Mouse (Mus musculus): Measurements from ENCODE around the gene Pcdh7.
"Not testable (repeated sequence)": the region's sequence is repeated elsewhere in the genome, so short reads cannot be mapped to it uniquely, and the experiment has no call there.

Gene Pcdh7

DNA sequence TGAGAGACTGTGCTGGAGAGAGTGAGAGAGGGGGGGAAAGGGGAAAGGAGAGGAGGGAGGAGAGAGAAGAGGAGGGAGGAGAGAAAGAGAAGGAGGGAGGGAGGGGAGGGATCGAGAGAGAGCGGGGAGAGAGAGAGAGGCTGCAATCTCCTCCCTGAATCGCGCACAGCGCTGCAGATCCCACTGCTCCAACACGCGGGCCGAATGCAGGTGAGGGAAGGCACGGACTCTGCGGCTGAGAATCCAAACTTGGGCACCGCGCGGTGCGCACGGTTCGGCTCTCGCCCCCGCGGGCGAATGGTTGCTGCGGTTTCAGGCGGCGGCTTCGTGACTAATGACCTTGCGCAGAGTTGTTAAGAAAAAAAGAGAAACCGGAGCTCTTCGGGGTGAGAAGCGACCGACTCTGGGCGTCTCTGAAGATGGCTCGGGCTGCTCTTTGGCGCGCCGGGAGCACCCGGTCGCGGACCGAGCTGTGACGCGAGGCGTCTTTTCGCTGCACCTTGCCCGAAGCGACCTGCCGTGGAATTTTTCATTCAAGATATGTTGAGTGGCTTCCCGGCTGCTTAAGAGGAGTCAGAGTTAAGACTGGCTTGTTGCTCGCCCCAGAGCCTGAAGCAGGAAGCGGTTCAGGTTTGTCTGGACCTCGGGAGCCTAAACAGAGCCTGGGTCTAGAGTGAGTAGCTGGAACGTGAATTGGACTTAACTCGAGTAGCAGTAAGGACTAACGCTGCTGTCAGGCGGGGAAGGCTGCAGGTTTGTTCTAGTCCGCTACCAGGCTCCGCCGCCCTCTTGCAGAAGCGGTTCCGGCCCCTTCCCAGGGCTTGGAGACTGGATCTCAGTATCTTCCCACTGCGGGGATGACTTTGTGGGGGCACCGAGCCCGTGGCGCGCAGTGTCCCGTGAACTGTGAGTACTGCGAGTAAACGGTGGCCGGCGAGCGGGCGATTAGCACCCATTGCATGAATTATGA is at the start of gene Pcdh7:
Pcdh7 (plus strand) TSS at position 62 of the 970 bp plus-strand sequence.
- no peak for DNase-seq (ENCODE audit: low read depth, low spot score)

DNA sequence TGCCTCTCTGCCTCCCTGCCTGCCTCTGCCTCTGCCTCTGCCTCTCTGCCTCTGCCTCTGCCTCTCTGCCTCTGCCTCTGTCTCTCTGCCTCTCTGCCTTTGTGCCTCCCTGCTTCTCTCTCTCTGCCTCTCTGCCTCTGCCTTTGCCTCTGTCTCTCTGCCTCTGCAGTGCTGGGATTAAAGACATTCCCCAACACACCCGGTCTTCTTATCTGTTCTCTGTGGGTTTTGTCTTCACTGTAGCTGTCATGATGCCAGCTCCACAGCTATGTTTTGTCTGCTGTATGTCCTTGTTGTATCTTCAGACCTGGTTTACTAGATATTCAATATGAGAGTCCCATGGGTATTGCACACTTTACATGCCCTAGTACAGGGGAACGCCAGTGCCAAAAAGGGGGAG is 40.8 kb upstream of the Pcdh7 start:
- not testable (repeated sequence) for DNase-seq (ENCODE audit: low read depth, low spot score)

DNA sequence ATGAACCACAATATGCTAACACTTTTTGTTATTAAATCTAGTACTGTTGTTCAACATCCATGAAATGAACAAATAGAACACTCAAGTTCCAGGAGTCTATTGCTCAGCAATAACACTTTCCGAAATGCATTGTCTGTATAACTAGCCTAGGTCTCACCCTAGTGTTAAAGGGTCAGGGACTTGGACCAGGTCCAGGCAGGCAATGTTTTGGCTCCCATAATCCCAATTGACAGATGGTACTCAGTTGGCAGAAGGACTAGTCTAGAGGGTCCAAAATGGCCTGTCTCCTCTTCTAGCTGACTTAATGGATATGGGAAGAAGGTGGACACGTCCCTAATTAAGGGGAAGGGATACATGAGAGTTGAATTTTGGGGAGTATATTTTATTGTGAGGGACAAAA is 9.4 kb upstream of the Pcdh7 start:
- DNase-seq (ENCODE audit: low read depth, low spot score): no peak

DNA sequence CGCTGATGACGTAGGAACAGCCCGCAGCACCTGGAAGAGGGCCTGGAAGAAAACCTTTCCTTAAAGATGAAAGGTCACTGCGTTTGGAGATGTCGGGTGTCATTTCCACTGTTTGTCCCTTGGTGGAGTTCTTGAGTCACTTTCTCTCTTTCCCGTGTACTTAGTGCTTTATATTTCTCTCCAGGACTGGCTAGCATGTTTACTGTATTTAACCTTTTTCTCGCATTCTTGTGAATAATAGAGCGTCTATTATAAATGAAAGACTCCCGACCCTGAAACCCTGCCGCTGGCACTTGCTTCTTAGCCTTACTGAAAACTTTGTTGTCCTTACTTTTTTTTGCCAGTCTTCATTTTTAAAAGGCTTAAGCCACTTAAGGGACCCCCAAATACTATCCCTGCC is 3.8 kb upstream of the Pcdh7 start:
- no peak for DNase-seq (ENCODE audit: low read depth, low spot score)

DNA sequence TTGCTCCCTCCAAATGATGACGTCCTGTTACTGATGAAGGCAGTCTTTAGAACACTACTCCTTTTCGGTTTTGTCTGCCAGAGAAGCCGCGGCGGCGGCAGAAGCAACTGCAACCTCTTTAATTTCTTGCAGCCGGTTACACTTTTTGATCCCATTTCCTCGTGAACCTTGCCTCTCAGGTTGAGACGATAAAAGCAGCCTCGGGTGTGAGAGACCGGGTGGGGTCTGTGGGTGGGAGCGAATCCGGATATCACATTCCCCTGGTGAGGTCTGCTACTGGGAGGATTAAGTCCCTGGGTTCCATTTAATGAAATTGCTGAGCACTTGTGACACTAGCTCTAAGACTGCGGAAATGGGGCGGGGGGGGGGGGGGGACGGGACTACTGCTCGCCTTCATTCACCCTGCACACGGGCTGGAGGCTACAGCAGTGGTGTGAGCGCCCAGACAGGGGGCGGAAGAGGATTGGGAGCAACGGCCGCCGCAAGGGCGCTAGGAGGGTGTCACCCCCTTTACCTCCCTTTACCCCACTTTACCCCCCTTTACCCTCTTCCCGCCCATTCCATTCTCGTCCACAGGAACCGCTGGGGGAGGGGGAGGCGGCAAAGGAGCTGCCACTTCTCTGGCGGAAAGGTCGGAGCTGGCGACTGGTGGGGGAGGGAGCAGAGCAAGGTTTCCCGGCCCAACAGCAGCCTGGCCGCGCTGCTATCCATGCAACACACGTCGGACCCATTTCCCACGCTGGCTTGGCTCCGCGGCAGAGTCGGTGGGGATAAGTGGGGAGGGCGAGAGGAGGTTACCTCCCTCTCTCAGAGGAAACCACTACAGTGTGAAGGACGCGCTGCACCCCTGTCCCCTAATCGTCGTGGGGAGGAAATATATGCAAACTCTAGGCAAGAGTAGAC is 2.9 kb upstream of the Pcdh7 start:
- DNase-seq (ENCODE audit: low read depth, low spot score): no peak

DNA sequence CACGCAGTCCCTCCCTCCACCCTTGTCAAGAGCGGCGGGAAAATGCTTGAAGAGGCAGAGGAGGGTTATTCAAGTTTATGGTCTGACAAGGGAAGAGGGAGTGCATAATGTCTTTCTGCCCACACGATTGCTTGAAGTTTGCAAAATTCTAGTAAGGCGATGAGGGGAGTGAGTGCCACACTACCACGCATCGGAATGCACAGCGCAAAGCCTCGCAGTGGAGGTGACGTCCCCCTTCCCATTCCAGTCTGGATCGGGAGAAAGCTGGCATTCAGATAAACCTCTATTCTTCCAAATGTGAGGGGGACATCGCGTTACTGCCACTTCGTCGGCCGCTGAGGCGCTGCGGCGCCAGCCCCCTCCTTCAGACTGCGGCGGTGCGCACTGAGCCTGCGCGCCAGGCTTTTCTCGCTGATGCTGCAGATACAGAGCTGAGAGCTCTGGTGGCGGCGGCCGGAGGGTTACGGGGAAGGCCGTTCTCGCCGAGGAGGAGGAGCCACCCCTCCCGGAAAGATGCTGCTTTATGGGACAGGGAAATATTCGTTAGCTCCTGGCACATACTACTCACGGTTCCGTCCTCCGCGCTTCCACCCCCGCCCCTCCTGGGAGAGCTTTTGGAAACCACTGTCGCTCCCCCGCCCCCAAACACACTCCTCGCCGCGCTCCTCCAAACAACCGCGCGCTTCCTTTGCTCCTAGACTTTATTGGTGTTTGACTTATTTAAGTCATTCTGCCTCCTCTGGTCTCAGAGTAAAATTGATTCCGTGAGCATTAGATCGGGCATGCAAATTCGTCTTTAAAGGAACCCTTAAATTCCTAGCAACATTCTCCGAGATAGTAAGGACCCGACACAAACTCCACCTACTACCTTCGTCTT is 2.0 kb upstream of the Pcdh7 start:
- DNase-seq (ENCODE audit: low read depth, low spot score): no peak

DNA sequence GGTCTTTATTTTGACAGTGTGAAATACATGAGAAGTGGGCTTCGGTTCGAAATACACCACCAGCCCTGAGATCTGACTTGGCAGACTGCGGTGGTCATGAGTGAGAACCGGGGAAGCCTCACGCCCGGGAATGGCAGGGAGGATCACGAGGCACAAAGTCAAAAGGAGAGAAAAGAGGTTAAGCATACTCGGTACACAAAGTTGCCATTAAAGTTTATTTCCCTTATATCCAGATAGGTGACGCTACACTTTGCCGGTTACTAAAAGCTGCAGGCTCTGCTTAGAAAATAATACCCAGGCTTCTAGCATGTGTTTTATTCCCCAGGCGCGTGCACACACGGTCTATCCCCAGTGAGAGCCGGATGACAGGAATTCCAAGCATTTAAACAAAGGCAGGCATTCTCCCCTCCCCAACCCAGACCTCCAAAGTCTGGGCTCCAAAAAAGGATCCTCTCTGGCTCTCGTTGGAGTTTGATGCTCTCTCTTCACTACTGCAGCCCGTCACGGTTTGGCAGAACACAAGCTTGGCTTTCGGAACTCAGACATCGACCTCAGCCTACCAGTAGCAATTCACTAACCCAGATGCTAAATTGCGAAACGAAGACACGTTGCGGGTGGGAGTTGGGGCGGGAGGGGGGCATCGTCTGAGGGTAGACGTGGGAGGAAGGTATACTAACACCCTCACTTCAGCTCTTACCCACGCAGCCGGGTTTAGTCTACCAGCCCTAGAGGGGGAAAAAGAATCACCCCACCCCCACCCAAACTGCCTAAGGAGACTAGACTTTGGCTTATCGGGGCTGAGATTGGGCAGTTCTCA is 1.1 kb upstream of the Pcdh7 start:
- no peak for DNase-seq (ENCODE audit: low read depth, low spot score)

DNA sequence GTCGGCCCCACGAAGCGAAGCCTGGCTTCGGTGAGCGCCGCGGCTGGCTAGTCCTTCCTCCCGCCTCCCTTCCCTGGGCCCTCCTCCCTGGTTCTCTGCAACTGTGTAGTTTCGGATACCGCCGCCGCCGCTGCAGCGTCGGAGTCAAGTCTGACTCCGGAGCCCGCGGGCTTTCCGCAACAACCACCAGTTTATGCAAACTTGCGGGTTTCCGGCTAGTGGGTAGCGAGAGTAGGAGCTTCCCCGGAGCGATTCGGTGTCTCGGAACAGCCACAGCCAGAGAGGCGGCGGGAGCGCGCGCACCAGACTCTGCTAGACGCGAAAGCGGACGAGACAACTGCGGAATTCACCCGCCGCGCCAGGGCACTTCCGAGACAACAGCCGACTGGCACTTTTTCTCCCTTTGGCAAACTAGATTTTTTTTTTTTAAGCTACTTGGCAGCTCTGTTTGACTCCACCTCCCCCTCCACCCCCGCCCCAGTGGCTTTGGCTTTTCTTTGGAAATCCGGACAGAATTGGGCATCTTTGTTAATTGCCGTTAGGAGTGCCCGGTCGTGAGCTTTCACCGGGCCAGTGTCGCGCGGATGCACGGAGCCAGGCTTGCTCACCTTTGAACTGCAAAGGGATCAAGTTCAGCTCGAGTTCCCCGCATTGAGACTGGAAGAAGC is 395 bp upstream of the Pcdh7 start:
- no peak for DNase-seq (ENCODE audit: low read depth, low spot score)

DNA sequence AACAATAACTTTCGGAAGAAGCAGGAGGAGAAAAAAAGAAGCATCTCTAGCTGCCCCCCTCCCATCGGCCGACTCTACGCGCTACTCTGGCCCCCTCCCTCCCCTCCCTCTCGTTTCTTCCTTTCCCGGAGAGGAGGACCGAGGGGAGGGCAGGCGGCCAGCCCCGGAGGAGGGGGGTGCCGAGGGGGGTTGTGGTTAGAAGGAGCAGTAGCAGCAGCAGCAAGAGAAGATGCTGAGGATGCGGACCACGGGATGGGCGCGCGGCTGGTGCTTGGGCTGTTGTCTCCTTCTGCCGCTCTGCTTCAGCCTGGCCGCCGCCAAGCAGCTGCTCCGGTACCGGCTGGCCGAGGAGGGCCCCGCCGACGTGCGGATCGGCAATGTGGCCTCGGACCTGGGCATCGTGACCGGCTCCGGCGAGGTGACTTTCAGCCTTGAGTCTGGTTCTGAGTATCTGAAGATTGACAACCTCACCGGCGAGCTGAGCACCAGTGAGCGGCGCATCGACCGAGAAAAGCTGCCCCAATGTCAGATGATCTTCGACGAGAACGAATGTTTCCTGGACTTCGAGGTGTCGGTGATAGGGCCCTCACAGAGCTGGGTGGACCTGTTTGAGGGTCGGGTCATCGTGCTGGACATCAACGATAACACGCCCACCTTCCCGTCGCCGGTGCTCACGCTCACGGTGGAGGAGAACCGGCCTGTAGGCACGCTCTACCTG is 1.3 kb downstream of the Pcdh7 start:
- no peak for DNase-seq (ENCODE audit: low read depth, low spot score)

DNA sequence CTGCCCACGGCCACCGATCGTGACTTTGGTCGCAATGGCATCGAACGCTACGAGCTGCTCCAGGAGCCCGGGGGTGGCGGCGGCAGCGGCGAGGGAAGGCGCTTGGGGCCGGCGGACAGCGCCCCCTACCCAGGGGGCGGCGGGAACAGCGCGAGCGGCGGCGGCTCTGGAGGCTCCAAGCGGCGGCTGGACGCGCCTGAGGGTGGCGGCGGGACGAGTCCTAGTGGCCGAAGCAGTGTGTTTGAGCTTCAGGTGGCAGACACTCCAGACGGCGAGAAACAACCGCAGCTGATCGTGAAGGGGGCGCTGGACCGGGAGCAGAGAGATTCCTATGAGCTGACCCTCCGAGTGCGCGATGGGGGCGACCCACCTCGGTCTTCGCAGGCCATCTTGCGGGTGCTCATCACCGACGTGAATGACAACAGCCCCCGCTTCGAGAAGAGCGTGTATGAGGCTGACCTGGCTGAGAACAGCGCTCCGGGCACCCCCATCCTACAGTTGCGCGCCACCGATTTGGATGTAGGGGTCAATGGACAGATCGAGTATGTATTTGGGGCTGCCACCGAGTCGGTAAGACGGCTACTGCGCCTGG is 1.9 kb downstream of the Pcdh7 start:
- DNase-seq (ENCODE audit: low read depth, low spot score): no peak

DNA sequence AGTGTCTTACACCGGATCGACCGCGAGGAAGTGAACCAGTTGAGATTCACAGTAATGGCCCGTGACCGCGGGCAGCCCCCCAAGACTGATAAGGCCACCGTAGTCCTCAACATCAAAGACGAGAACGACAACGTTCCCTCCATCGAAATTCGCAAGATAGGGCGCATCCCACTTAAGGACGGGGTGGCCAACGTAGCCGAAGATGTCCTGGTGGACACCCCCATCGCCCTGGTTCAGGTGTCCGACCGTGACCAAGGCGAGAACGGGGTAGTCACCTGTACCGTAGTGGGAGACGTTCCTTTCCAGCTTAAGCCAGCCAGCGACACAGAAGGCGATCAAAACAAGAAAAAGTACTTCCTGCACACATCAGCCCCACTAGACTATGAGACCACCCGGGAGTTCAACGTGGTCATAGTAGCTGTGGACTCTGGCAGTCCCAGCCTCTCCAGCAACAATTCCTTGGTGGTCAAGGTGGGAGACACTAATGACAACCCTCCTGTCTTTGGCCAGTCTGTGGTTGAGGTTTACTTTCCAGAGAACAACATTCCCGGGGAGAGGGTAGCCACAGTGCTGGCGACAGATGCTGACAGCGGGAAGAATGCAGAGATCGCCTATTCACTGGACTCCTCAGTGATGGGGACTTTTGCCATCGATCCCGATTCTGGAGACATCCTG is 2.6 kb downstream of the Pcdh7 start:
- DNase-seq (ENCODE audit: low read depth, low spot score): no peak

DNA sequence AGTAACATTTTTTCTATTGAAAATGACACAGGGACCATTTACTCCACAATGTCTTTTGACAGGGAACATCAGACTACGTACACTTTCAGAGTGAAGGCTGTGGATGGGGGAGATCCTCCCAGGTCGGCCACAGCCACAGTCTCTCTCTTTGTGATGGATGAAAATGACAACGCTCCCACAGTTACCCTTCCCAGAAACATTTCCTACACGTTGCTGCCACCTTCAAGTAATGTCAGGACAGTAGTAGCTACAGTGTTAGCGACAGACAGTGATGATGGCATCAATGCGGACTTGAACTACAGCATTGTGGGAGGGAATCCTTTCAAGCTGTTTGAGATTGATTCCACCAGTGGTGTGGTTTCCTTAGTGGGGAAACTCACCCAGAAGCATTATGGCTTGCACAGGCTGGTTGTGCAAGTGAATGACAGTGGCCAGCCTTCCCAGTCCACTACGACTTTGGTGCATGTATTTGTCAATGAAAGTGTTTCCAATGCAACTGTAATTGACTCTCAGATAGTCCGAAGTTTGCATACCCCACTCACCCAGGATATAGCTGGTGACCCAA is 3.5 kb downstream of the Pcdh7 start:
- no peak for DNase-seq (ENCODE audit: low read depth, low spot score)

DNA sequence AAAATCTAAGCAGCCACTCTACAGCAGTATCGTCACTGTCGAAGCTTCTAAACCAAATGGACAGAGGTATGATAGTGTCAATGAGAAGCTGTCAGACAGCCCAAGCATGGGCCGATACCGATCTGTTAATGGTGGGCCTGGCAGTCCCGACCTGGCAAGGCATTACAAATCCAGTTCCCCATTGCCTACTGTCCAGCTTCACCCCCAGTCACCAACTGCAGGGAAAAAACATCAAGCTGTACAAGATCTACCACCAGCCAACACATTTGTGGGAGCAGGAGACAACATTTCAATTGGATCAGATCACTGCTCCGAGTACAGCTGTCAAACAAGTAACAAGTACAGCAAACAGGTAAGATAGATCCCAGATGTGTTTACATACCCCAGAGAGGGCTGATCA is 4.2 kb downstream of the Pcdh7 start:
- no peak for DNase-seq (ENCODE audit: low read depth, low spot score)

DNA sequence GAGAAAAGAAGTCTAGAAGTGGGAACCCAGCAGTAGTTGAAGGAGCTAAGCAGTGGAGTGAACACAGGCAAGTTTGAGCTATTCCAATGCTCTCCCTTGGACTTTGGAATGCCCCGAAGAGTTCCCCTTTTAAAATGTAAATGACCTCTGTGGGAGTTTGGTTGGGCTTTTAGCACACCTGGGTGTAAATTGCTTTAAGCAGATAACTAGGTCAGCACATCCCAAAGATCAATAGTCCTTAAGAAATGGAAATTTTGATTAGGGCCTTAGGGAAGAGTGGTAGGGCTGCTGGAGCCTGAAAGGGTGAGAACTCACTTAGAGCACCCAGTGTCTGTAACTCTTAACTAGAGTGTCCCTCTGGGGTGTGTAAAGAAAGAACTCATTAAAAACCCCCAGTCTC is 15.7 kb downstream of the Pcdh7 start:
- no peak for DNase-seq (ENCODE audit: low read depth, low spot score)

DNA sequence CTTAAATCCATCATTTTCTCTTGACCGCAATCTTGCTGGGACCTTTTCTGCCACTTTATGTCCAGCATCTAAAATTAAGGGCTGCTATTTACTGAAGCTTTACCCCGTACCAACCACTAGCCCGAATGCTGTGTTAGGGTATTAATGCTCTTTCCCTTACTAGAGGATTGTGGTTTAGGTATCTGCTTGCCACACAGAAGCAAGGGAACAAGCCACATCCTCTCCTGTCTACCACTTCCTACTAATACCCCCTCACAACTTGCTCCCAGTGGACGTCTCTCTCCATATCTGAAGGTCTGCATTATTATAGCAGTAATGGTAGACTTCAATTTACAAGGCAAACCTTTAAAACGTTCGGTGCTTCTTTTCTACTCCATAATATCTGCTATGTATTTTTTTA is 18.0 kb downstream of the Pcdh7 start:
- DNase-seq (ENCODE audit: low read depth, low spot score): no peak

DNA sequence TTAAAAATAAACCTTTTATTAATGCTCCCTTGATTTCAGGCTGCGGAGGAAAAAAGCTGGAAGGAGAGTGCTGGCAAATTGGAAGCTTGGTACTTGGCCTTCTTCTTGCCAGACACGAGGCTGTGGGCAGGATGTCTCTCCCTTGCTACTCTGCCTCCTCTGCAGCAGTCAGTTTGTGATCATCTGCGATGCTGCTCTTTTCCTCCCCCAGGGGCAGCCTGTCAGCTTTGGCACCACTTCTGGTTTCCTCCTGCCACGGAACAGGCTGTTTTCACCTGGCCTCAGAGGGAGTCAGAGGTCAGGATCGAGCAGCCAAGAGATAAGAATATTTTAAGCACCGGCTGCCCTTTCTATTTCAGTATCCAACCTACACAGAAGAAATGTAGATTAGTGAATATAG is 25.2 kb downstream of the Pcdh7 start:
- DNase-seq (ENCODE audit: low read depth, low spot score): no peak

DNA sequence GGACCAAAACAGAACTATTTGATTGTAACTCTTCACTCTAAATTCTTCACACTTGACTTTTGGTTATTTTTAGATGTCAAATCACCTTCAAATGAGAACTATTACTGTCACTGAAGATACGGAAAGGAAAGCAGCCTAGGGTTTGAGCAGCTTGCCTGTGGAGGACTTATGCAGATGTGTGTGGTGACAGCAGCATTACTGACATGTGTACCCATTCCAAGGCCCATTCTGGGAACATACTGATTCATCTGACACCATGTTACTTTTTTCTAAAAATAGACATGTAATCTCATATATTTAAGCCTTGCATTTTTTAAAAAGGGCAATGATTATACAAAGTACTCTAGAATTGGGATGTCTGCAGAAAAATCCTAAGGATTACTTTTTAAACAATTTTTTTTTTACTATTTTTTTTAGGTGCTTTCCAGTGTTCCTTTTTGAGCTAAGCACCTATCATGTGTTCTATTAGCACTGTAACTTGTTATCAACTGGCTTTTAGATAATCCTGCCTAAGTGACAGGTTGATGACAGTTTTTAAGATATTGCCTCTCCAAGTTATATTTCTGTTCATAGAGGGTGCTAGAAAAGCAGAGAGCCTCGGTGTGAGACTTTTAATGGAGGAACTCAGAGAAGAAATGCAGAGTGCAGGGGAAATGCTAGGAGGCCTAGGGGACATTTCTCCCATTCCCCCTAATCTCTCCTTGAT is 26.3 kb downstream of the Pcdh7 start:
- DNase-seq (ENCODE audit: low read depth, low spot score): no peak

DNA sequence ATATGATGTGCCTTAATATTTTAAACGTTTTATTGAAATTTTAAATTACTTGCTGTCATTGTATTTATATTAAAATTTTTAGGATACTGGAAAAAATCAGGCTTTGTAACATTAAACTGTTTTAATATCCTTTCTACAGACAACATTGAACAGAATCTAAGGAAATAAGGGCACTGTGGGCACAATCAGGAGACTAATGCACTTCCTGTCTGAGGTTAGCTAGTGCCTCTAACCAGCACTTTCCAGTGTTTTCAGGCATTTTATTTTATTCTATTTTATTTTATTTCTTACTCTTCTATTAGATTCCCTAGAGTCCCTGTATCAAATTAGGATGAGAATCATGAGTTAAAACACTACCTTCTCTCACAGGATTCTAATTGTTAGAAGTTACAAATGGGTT is 28.1 kb downstream of the Pcdh7 start:
- no peak for DNase-seq (ENCODE audit: low read depth, low spot score)

All from c-Kit-negative CD71-positive TER-119-positive erythroid progenitor cells, embryonic 14.5 days (primary cell).